Mouse (Mus musculus) telencephalon, adult 2 months (tissue): ENCODE results near the gene Zfp182.

ENCODE experiments used
- DNase-seq: peaks from one replicate; pipeline ENCODE4 v3.0.0-alpha.2; 2011; ENCODE audit warnings: low read depth, low spot score

Zfp182 gene

GRCm38 (mm10) chrX:21061866-21062543, at the start of gene Zfp182:
Gene Zfp182 (minus strand): TSS chrX:21062316.
- peak; percentile 78 for DNase-seq

DNA sequence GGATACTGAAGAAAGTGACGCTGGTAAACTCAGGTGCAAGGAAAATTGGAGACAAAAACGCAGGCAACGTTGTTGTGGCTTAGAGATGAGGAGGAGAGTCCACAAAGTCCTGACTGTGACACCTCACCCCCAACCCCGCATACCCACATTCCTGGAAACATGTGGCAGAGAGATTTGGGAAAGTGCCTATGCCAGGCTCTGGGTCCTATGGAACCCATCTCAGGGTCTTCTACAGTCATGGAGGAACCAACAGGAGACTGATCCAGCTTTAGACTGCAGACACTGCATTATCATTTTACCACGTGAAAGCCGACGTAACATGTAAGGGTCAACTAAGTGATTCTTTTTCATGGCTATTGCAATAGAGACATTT, 27.7 kb upstream of the Zfp182 start:
- DNase-seq, result no peak

GRCm38 (mm10) chrX:21088983-21089866, 27.1 kb upstream of the Zfp182 start, which contains the start of gene Zfp300:
Gene Zfp300 (minus strand): TSS chrX:21089527.
- peak; percentile 79 for DNase-seq

DNA sequence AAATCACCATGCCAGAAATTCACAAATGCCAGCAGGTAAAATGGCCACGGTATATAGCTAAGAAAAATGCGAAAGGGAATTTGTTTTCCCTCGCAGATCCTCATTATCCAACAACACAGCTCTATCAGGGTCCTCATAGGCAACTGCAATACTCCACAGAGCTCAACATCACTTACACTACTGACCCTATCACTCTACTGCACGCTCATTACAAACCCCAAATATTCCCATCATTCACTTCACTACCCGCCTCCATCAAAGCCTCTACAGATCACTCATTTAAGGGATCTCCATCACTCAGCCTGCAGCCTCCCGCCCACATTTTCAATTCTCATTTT, 26.5 kb upstream of the Zfp182 start:
- no peak for DNase-seq

- DNase-seq, result no peak
Observed at GRCm38 (mm10) chrX:21068106-21068505, 6.0 kb upstream of the Zfp182 start, which contains the start of gene Spaca5. Gene Spaca5 (plus strand): TSS chrX:21068406.

DNA sequence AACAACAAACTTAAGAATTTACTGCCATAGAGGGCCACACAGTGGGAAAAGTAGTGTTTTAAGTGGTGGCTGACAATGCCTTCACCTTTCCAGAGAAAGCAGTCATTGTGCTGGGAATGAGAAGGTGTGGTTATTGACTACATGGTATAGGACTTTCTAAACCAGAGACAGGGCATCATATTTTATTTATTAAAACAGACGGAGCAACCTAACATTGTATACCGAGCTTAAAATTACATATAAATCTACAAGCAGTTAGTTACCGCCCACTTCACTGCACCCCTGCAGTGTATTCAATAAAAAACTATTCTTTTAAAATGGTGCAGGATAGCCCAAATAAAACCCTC, 401 bp upstream of the Zfp182 start:
- no peak for DNase-seq

DNA sequence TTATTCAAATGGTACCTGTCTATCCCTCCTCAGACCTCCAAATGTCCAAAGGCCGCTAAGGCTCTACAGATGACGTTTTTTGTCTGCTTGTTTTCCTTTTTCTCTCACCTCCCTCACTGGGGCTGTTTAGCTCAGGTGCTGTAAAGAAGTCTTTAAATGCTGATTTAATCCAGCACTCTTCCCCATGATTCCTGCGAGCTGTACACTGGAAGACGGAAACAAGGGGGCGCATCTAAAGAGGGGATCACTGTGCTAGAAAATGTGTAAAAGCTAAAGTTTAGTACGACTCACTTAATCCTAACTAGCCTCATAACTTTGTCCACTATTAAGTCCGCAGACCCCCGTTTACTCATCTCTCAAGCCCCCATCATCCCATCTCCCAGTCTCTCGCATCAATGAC, 656 bp downstream of the Zfp182 start:
- DNase-seq, result no peak

- no peak for DNase-seq
Observed at GRCm38 (mm10) chrX:20980901-20981300, 81.2 kb downstream of the Zfp182 start.
